ENCODE assay signal across 12 mouse cellular contexts in the genomic region with DNA sequence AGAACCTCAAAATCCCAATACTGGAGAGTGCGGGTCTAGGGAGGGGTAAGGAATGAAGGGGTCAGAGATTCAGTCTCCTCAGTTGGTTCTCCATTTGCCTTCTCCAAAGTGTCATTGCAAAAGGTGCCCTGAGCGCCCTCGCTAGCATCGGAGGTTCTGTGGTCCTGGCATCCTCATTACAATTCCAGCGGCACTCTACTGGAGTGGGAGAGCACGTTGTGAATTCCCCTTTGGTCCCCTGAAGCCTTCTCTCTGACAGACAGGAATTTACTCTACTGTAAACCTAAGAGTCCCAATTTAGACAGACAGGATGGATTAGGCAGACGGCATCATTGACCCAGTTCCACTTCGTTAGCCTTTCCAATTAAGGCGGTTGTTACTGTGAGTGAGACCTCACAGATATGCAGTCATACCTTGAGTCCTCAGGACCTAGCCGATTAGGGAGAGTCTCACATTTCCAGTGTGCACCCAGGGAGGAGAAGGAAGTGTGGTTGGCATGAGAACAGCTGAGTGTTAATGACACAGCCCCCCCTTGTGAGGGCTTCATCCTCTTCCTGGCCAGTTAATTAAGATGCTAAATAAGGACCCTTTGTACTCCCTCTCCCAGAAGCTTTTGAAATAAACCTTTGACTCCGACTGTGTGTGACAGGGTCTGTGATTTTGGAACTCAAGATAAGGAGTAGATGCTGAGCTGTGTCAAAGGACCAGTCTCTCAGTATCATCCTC.
DNase-seq lines count a peak whose midpoint lies in the region; ATAC-seq lines count a peak whose summit lies in the region.
"Had no signal": no experiment of that assay in that cellular context is flagged by ENCODE, and none has a peak within 500 bp of the region (broad histone marks: within the 10 kb centered on the region; RNA-seq: fewer than 3 reads in every experiment).

No protein-coding gene starts in this region.

- ATAC-seq in kidney, embryonic 16.5 days (ENCODE audit: low FRiP score, low TSS enrichment): peak; percentile 83
- ATAC-seq in hindbrain, embryonic 12.5 days (ENCODE audit: low FRiP score): peak; percentile 73
- peak; percentile 64 for ATAC-seq in neural tube, embryonic 12.5 days (ENCODE audit: low FRiP score, low read depth)

- peak overlapping the region; percentile 21; the same call in 1 of the 2 replicates for H3K27ac ChIP-seq in kidney, embryonic 16.5 days (ENCODE audit: low read length)
- no peak overlapping the region for H3K27ac ChIP-seq in hindbrain, embryonic 12.5 days
- no peak overlapping the region for H3K27ac ChIP-seq in neural tube, embryonic 12.5 days
- H3K27ac ChIP-seq in heart, embryonic 10.5 days: no peak overlapping the region
- H3K27ac ChIP-seq: heart, adult 2 months; lung, embryonic 15.5 days had no signal

- H3K27me3 ChIP-seq in kidney, embryonic 16.5 days (ENCODE audit: insufficient read depth, low read length): no peaks in the 10 kb centered on the region
- peaks cover 3% of the 10 kb centered on the region; the same call in 1 of the 2 replicates for H3K27me3 ChIP-seq in hindbrain, embryonic 12.5 days
- no peaks in the 10 kb centered on the region for H3K27me3 ChIP-seq in neural tube, embryonic 12.5 days (replicated peaks)
- H3K27me3 ChIP-seq in heart, embryonic 10.5 days (ENCODE audit: insufficient read depth, poor library complexity, severe bottlenecking): no peaks in the 10 kb centered on the region
- H3K27me3 ChIP-seq: lung, embryonic 15.5 days had no signal

- H3K9me3 ChIP-seq in kidney, embryonic 16.5 days (ENCODE audit: low read length): no peaks in the 10 kb centered on the region
- no peaks in the 10 kb centered on the region for H3K9me3 ChIP-seq in hindbrain, embryonic 12.5 days (replicated peaks)
- H3K9me3 ChIP-seq in neural tube, embryonic 12.5 days: no peaks in the 10 kb centered on the region
- no peaks in the 10 kb centered on the region for H3K9me3 ChIP-seq in heart, embryonic 10.5 days
- H3K9me3 ChIP-seq: lung, embryonic 15.5 days had no signal

- WGBS in kidney, embryonic 16.5 days: 28% methylated on average over 11 of the region's 11 CpGs
- 29% methylated on average over 11 of the region's 11 CpGs for WGBS in hindbrain, embryonic 12.5 days
- WGBS in neural tube, embryonic 12.5 days: 42% methylated on average over 11 of the region's 11 CpGs
- 32% methylated on average over 11 of the region's 11 CpGs for WGBS in heart, embryonic 10.5 days

- no peak for DNase-seq in kidney, adult 18-20 months
- peak; percentile 36 for DNase-seq in brain, adult 2 months (ENCODE audit: low read depth, low spot score)
- no peak for DNase-seq in lung, postnatal 10 days
- no peak for DNase-seq in gastrocnemius, postnatal 4 days (ENCODE audit: low spot score in 2 of 2)
- no peak for DNase-seq in heart, embryonic 10.5 days (ENCODE audit: low spot score)
- DNase-seq: heart, adult 2 months had no signal

- H3K4me2 ChIP-seq in kidney, embryonic 16.5 days (replicated peaks; ENCODE audit: low read depth, low read length): no peak overlapping the region
- H3K4me2 ChIP-seq in hindbrain, embryonic 12.5 days (replicated peaks): no peak overlapping the region
- H3K4me2 ChIP-seq in neural tube, embryonic 12.5 days (replicated peaks): peak overlapping the region; percentile 25; the same call in 1 of the 2 replicates
- H3K4me2 ChIP-seq: lung, embryonic 15.5 days had no signal

- no peaks in the 10 kb centered on the region for H3K36me3 ChIP-seq in kidney, embryonic 16.5 days (ENCODE audit: insufficient read depth, low read length)
- no peaks in the 10 kb centered on the region for H3K36me3 ChIP-seq in hindbrain, embryonic 12.5 days
- no peaks in the 10 kb centered on the region for H3K36me3 ChIP-seq in neural tube, embryonic 12.5 days
- H3K36me3 ChIP-seq in heart, embryonic 10.5 days: no peaks in the 10 kb centered on the region
- H3K36me3 ChIP-seq: lung, embryonic 15.5 days had no signal

- no peak overlapping the region for H3K9ac ChIP-seq in kidney, embryonic 16.5 days (replicated peaks; ENCODE audit: low read length)
- H3K9ac ChIP-seq in hindbrain, embryonic 12.5 days: no peak overlapping the region
- H3K9ac ChIP-seq in neural tube, embryonic 12.5 days: no peak overlapping the region
- H3K9ac ChIP-seq: lung, embryonic 15.5 days had no signal

- peaks cover 26% of the 10 kb centered on the region for H3K4me1 ChIP-seq in kidney, embryonic 16.5 days (ENCODE audit: insufficient read depth, low read length)
- peaks cover 33% of the 10 kb centered on the region for H3K4me1 ChIP-seq in hindbrain, embryonic 12.5 days
- peaks cover 31% of the 10 kb centered on the region for H3K4me1 ChIP-seq in neural tube, embryonic 12.5 days
- H3K4me1 ChIP-seq in heart, embryonic 10.5 days: peaks cover 39% of the 10 kb centered on the region

- no peak overlapping the region for H3K4me3 ChIP-seq in kidney, embryonic 16.5 days (ENCODE audit: low read length)
- no peak overlapping the region for H3K4me3 ChIP-seq in hindbrain, embryonic 12.5 days
- no peak overlapping the region for H3K4me3 ChIP-seq in neural tube, embryonic 12.5 days
- H3K4me3 ChIP-seq in heart, embryonic 10.5 days: no peak overlapping the region
- H3K4me3 ChIP-seq: erythroblast, embryonic 14.5 days; heart, adult 2 months; lung, embryonic 15.5 days; myocyte had no signal
